Mouse (Mus musculus): Measurements from ENCODE around the gene Stxbp3. TPM values are rescaled to one million over a fixed set of nuclear protein-coding genes. Genes with fewer than 3 reads are reported as not detected.

The Stxbp3 gene
- polyA plus RNA-seq, 1 experiment from 2014 or later, result 38.7 TPM

GRCm38 (mm10) chr3:108787754-108788454 lies 52.4 kb downstream of the Stxbp3 start:
- DNase-seq (ENCODE audit: low spot score), result no peak
- 50% methylated on average over 12 of the region's 12 CpGs for WGBS
- no peak overlapping the region for H3K4me3 ChIP-seq (ENCODE audit: low read depth, low read length)
- H3K9ac ChIP-seq (ENCODE audit: low read length), result no peak overlapping the region
- no peaks in the 10 kb centered on the region for H3K4me1 ChIP-seq (replicated peaks; ENCODE audit: control insufficient read depth, insufficient read depth, low read length)
- ATAC-seq (replicated peaks; ENCODE audit: low FRiP score, low TSS enrichment, low read depth), result peak; percentile 32; the same call in 1 of the 2 replicates
- H3K27ac ChIP-seq (ENCODE audit: low read depth), result no peak overlapping the region
- H3K27me3 ChIP-seq (replicated peaks; ENCODE audit: control insufficient read depth, insufficient read depth, low read length), result no peaks in the 10 kb centered on the region
- H3K9me3 ChIP-seq (ENCODE audit: control insufficient read depth, low read length), result no peaks in the 10 kb centered on the region
- H3K36me3 ChIP-seq (ENCODE audit: control insufficient read depth, insufficient read depth, low read length), result peaks cover 9% of the 10 kb centered on the region; the same call in 1 of the 2 replicates
- no peak overlapping the region for H3K4me2 ChIP-seq (ENCODE audit: low read length)

- no peaks in the 10 kb centered on the region for H3K27me3 ChIP-seq (replicated peaks; ENCODE audit: control insufficient read depth, insufficient read depth, low read length)
- no peak for ATAC-seq (replicated peaks; ENCODE audit: low FRiP score, low TSS enrichment, low read depth)
- no peaks in the 10 kb centered on the region for H3K9me3 ChIP-seq (ENCODE audit: control insufficient read depth, low read length)
- no peak for DNase-seq (ENCODE audit: low spot score)
- peaks cover 6% of the 10 kb centered on the region; the same call in 1 of the 2 replicates for H3K4me1 ChIP-seq (replicated peaks; ENCODE audit: control insufficient read depth, insufficient read depth, low read length)
- H3K4me2 ChIP-seq (ENCODE audit: low read length), result no peak overlapping the region
- no peak overlapping the region for H3K4me3 ChIP-seq (ENCODE audit: low read depth, low read length)
- H3K9ac ChIP-seq (ENCODE audit: low read length), result no peak overlapping the region
- 83% methylated on average over 6 of the region's 6 CpGs for WGBS
- H3K36me3 ChIP-seq (ENCODE audit: control insufficient read depth, insufficient read depth, low read length), result no peaks in the 10 kb centered on the region
- no peak overlapping the region for H3K27ac ChIP-seq (ENCODE audit: low read depth)
Observed at GRCm38 (mm10) chr3:108786520-108786919, 53.8 kb downstream of the Stxbp3 start.

DNA sequence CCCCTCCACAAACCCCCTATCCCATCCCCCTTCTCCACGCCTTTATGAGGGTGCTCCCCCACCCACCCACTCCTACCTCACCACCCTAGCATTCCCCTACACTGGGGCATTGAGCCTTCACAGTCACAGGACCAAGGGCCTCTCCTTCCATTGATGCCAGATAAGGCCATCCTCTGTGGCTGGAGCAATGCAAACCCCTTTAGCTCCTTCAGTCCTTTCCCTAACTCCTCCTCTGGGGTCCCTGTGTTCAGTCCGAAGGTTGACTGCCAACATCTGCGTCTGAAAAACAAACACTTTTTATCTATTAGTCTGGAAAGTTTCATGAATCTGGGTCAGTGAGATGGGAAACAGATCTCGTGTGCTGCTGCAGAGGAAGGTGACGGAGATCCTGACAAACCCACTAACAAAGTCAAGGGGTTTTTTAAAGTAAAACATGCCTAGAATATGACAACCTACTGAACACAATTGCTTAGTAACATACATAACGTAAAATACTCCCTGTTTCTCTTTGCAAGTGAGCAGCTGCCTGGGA lies 57.9 kb downstream of the Stxbp3 start:
- Histone ChIP-seq H3K4me3 (ENCODE audit: low read depth, low read length) (no peak overlapping the region), H3K9ac (ENCODE audit: low read length) (no peak overlapping the region), H3K36me3 (ENCODE audit: control insufficient read depth, insufficient read depth, low read length) (no peaks in the 10 kb centered on the region), H3K27me3 (replicated peaks; ENCODE audit: control insufficient read depth, insufficient read depth, low read length) (no peaks in the 10 kb centered on the region), H3K4me2 (ENCODE audit: low read length) (no peak overlapping the region), H3K4me1 (replicated peaks; ENCODE audit: control insufficient read depth, insufficient read depth, low read length) (peaks cover 13% of the 10 kb centered on the region; the same call in 1 of the 2 replicates), H3K9me3 (ENCODE audit: control insufficient read depth, low read length) (no peaks in the 10 kb centered on the region), H3K27ac (ENCODE audit: low read depth) (peak overlapping the region; percentile 73)
- ATAC-seq (replicated peaks; ENCODE audit: low FRiP score, low TSS enrichment, low read depth), result peak; percentile 49; the same call in 1 of the 2 replicates
- DNase-seq (ENCODE audit: low spot score), result no peak
- WGBS, result 22% methylated on average over 6 of the region's 6 CpGs

DNA sequence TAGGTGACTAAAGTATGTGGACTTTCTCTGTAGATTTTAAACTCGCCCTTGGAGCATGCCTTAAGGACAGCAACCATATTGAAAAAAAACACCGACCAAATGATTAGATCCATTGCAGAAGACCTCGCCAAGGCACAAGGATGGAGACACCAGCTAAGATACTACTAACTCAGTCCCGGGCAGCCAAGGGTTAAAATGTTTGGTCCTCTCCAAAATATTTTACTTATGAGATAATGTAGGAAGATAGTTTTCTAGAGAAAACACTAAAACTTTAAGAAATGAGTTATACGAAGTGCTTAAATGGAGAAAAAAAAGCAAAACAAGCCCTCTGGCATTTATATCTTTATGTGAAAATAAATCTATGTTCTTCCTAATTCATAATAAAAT lies 58.4 kb downstream of the Stxbp3 start:
- Histone ChIP-seq H3K4me3 (ENCODE audit: low read depth, low read length) (no peak overlapping the region), H3K4me1 (replicated peaks; ENCODE audit: control insufficient read depth, insufficient read depth, low read length) (peaks cover 13% of the 10 kb centered on the region; the same call in 1 of the 2 replicates), H3K27ac (ENCODE audit: low read depth) (0 out of 2 replicates have a peak overlapping the region, but pooled peaks have one; percentile 45), H3K36me3 (ENCODE audit: control insufficient read depth, insufficient read depth, low read length) (no peaks in the 10 kb centered on the region), H3K27me3 (replicated peaks; ENCODE audit: control insufficient read depth, insufficient read depth, low read length) (no peaks in the 10 kb centered on the region), H3K9me3 (ENCODE audit: control insufficient read depth, low read length) (no peaks in the 10 kb centered on the region), H3K4me2 (ENCODE audit: low read length) (no peak overlapping the region), H3K9ac (ENCODE audit: low read length) (no peak overlapping the region)
- ATAC-seq (replicated peaks; ENCODE audit: low FRiP score, low TSS enrichment, low read depth) (no peak), DNase-seq (ENCODE audit: low spot score) (no peak)
- 78% methylated on average over 5 of the region's 5 CpGs for WGBS

DNA sequence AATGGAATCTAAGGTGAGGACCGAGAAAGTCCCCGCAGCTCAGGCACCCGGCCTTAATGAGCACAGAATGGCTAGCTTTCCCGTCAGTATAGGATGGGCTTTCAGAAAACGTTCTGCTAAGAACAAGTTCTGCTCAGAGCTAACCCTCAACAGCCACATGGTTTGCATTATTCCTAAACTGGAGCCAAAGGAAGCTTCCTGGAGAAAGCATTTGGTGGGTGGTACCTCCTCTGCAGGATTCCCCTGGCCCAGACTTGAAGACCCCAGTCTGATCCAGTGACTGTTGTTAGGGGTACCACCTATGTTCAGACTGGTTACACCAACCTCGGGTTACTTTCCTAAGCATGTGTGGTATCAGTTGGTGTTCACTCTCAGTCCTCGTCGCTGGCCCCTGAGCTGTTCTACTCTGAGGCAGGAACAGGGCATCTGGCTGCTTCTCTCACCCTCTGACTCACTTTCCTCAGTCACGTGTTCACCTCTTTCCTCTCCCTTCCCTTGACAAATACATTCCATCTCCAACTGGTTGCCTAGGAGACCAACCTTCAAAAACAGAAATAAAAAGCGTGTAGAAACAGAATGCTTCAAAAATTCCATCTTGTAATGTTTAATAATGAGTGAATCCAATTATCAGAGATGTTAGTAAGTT lies 59.0 kb downstream of the Stxbp3 start:
- 72% methylated on average over 10 of the region's 10 CpGs for WGBS
- no peaks in the 10 kb centered on the region for H3K36me3 ChIP-seq (ENCODE audit: control insufficient read depth, insufficient read depth, low read length)
- DNase-seq (ENCODE audit: low spot score) (no peak), ATAC-seq (replicated peaks; ENCODE audit: low FRiP score, low TSS enrichment, low read depth) (peak; percentile 50; the same call in 1 of the 2 replicates)
- peak overlapping the region; percentile 45 for H3K27ac ChIP-seq (ENCODE audit: low read depth)
- no peaks in the 10 kb centered on the region for H3K9me3 ChIP-seq (ENCODE audit: control insufficient read depth, low read length)
- no peak overlapping the region for H3K4me2 ChIP-seq (ENCODE audit: low read length)
- H3K9ac ChIP-seq (ENCODE audit: low read length), result no peak overlapping the region
- peaks cover 13% of the 10 kb centered on the region; the same call in 1 of the 2 replicates for H3K4me1 ChIP-seq (replicated peaks; ENCODE audit: control insufficient read depth, insufficient read depth, low read length)
- no peak overlapping the region for H3K4me3 ChIP-seq (ENCODE audit: low read depth, low read length)
- no peaks in the 10 kb centered on the region for H3K27me3 ChIP-seq (replicated peaks; ENCODE audit: control insufficient read depth, insufficient read depth, low read length)

GRCm38 (mm10) chr3:108778761-108779540 lies 61.4 kb downstream of the Stxbp3 start:
- H3K4me3 ChIP-seq (ENCODE audit: low read depth, low read length), result no peak overlapping the region
- ATAC-seq (replicated peaks; ENCODE audit: low FRiP score, low TSS enrichment, low read depth) (no peak), DNase-seq (ENCODE audit: low spot score) (no peak)
- H3K27me3 ChIP-seq (replicated peaks; ENCODE audit: control insufficient read depth, insufficient read depth, low read length), result no peaks in the 10 kb centered on the region
- WGBS, result 71% methylated on average over 4 of the region's 4 CpGs
- no peaks in the 10 kb centered on the region for H3K36me3 ChIP-seq (ENCODE audit: control insufficient read depth, insufficient read depth, low read length)
- H3K9me3 ChIP-seq (ENCODE audit: control insufficient read depth, low read length), result no peaks in the 10 kb centered on the region
- H3K27ac ChIP-seq (ENCODE audit: low read depth), result no peak overlapping the region
- H3K4me2 ChIP-seq (ENCODE audit: low read length), result no peak overlapping the region
- H3K9ac ChIP-seq (ENCODE audit: low read length), result no peak overlapping the region
- H3K4me1 ChIP-seq (replicated peaks; ENCODE audit: control insufficient read depth, insufficient read depth, low read length), result peaks cover 13% of the 10 kb centered on the region; the same call in 1 of the 2 replicates

DNA sequence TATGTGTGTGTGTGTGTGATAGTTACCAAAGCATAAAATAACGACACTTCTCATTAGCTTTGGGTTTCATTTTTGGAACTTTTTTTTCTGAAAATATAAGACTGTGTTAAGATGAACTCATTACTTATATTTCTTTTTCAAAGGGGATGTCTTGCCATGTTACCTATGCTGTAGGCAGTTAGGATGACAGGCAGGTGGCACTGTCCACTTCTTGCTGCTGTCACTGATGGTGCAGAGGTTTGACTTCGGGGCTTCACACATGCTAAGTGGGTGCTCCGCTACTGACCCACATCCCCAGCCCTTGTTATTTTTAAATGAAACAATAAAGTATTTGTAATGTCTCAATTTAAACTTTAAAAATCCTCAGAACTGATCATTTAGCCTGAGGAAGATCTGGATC lies 67.5 kb downstream of the Stxbp3 start:
- H3K27me3 ChIP-seq (replicated peaks; ENCODE audit: control insufficient read depth, insufficient read depth, low read length), result no peaks in the 10 kb centered on the region
- no peak overlapping the region for H3K4me2 ChIP-seq (ENCODE audit: low read length)
- no peaks in the 10 kb centered on the region for H3K9me3 ChIP-seq (ENCODE audit: control insufficient read depth, low read length)
- ATAC-seq (replicated peaks; ENCODE audit: low FRiP score, low TSS enrichment, low read depth) (no peak), DNase-seq (ENCODE audit: low spot score) (no peak)
- no peak overlapping the region for H3K4me3 ChIP-seq (ENCODE audit: low read depth, low read length)
- no peak overlapping the region for H3K27ac ChIP-seq (ENCODE audit: low read depth)
- WGBS, result 83% methylated on average over 3 of the region's 3 CpGs
- no peaks in the 10 kb centered on the region for H3K36me3 ChIP-seq (ENCODE audit: control insufficient read depth, insufficient read depth, low read length)
- H3K9ac ChIP-seq (ENCODE audit: low read length), result no peak overlapping the region
- no peaks in the 10 kb centered on the region; the same call in 1 of the 2 replicates for H3K4me1 ChIP-seq (replicated peaks; ENCODE audit: control insufficient read depth, insufficient read depth, low read length)

GRCm38 (mm10) chr3:108772211-108772610 lies 68.1 kb downstream of the Stxbp3 start:
- peaks cover 4% of the 10 kb centered on the region; the same call in 1 of the 2 replicates for H3K4me1 ChIP-seq (replicated peaks; ENCODE audit: control insufficient read depth, insufficient read depth, low read length)
- ATAC-seq (replicated peaks; ENCODE audit: low FRiP score, low TSS enrichment, low read depth) (no peak), DNase-seq (ENCODE audit: low spot score) (no peak)
- no peak overlapping the region for H3K9ac ChIP-seq (ENCODE audit: low read length)
- H3K27me3 ChIP-seq (replicated peaks; ENCODE audit: control insufficient read depth, insufficient read depth, low read length), result no peaks in the 10 kb centered on the region
- no peak overlapping the region for H3K4me2 ChIP-seq (ENCODE audit: low read length)
- 82% methylated on average over 13 of the region's 13 CpGs for WGBS
- H3K4me3 ChIP-seq (ENCODE audit: low read depth, low read length), result no peak overlapping the region
- no peaks in the 10 kb centered on the region for H3K36me3 ChIP-seq (ENCODE audit: control insufficient read depth, insufficient read depth, low read length)
- no peaks in the 10 kb centered on the region for H3K9me3 ChIP-seq (ENCODE audit: control insufficient read depth, low read length)
- no peak overlapping the region for H3K27ac ChIP-seq (ENCODE audit: low read depth)

Measured in intestine, embryonic 14.5 days (tissue).